Mouse (Mus musculus): ENCODE measurements at regions not wholly inside any gene's neighbourhood (a gene's known extent, or its start where the extent isn't known, plus 50 kb on each side); places are given as distances from the start of the nearest gene placed in this dataset.

DNA sequence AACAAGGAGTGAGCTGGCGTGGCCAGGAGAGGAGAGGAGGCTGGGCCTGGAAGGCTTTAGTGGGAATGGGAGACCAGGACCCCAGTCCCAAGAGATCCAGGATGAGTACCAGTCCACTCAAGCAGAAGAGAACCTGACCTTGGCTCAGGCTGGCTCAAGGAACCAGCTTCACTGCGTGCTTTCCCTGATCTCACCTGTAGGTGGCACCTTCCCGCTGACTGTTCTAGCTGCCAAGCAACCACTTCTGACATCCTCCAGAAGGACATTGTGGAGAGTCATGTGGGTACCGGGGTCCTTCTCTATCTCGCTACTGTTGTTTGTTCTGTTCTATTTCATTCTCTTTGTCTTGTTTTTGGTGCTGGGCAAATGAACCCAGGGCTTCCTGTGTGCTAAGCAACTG, 222.0 kb downstream of the Ttc32 start:
- in situ Hi-C loops (cut with MboI; ENCODE audit: low pct_ligation_motif_present, low pct_unique_long_range_greater_than_20kb, low sequenced_read_pairs) (no loop called here), dilution Hi-C loops (cut with MboI; ENCODE audit: extremely low pct_ligation_motif_present, extremely low pct_unique_long_range_greater_than_20kb, low sequenced_read_pairs) (no loop called here)
- Histone ChIP-seq H3K27ac (ENCODE audit: insufficient read depth, low read depth) (no peak overlapping the region), H3K9ac (ENCODE audit: insufficient read depth, low read depth) (no peak overlapping the region), H3K79me2 (replicated peaks; ENCODE audit: control insufficient read depth, extremely low read depth, insufficient read depth, poor library complexity, severe bottlenecking) (no peaks in the 10 kb centered on the region), H3K4me1 (ENCODE audit: control insufficient read depth in 1 of 2, insufficient read depth in 2 of 2) (peaks cover 0 to 13% of the 10 kb centered on the region in 2 experiments; a peak in 2 of 4 replicates), H3K4me2 (ENCODE audit: insufficient read depth, low read depth, poor library complexity, severe bottlenecking) (no peak overlapping the region), H3K36me3 (replicated peaks in 1 of 2; ENCODE audit: control insufficient read depth in 1 of 2, insufficient read depth in 1 of 2, low read length in 1 of 2) (no peaks in the 10 kb centered on the region), H3K9me3 (replicated peaks; ENCODE audit: low read length) (no peaks in the 10 kb centered on the region), H3K4me3 (replicated peaks in 1 of 3; ENCODE audit: low read depth in 2 of 3, low read length in 2 of 3, poor library complexity in 1 of 3) (no peak overlapping the region), H3K27me3 (replicated peaks) (no peaks in the 10 kb centered on the region)
- DNase-seq (ENCODE audit: extremely low read depth) = peak; percentile 55
- no peak for TF ChIP-seq MAZ (IDR thresholded peaks at IDR 0.05; ENCODE audit: low read depth, low read length)
- TF ChIP-seq RAD21 (IDR thresholded peaks at IDR 0.05; ENCODE audit: low read depth, low read length) = peak; percentile 72
- peak; percentile 67 for TF ChIP-seq SMC3 (IDR thresholded peaks at IDR 0.05; ENCODE audit: low read depth, low read length)
- no peak for TF ChIP-seq BHLHE40 (IDR thresholded peaks at IDR 0.05; ENCODE audit: low read depth, low read length)
- peak; percentile 55 to 76 for TF ChIP-seq CTCF (conservative IDR thresholded peaks at IDR 0.05 in 1 of 2, IDR thresholded peaks at IDR 0.05 in 1 of 2; ENCODE audit: low read depth in 2 of 2, low read length in 2 of 2)
- no peak for TF ChIP-seq UBTF (IDR thresholded peaks at IDR 0.05; ENCODE audit: low read depth, low read length)

DNA sequence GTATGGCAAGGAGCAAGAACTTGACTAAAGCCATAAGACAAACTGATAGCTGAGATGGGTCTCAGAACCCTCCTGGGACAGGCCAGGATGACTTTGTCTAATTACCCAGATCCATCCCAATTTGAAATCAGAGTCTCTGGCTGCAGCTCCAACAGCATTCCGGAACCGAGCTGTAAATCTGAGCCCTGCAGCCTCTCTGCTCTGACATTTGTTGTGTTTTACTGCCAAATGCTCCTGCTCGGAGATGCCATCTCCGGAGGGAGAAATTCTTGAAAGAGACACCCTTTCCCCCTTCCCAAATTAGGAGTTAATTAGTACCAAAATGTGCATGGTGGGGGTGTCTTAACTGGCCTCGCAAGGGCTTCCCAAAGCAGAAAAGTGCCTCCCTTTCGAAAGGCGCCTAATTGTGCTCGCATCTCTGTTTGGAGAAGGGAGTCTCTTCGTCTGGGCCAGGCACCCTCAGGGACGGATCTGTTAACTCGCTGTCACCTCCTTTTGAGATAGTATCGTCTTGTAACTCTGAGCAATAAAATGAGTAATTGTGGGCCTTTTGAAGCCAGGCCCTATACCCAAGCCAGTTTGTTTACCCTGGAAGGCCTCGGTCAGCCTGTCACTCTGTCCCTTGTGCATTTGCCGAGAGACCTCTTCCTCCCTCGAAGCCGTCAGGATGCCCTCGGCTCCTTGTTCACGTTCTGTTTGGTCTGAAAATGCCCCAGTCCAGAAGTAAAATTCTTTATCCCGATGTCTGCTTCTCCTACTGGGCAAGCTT, 223.7 kb downstream of the Ttc32 start:
- Histone ChIP-seq H3K9me3 (replicated peaks; ENCODE audit: low read length) (no peaks in the 10 kb centered on the region), H3K9ac (ENCODE audit: insufficient read depth, low read depth) (no peak overlapping the region), H3K4me2 (ENCODE audit: insufficient read depth, low read depth, poor library complexity, severe bottlenecking) (no peak overlapping the region), H3K36me3 (replicated peaks in 1 of 2; ENCODE audit: control insufficient read depth in 1 of 2, insufficient read depth in 1 of 2, low read length in 1 of 2) (no peaks in the 10 kb centered on the region), H3K27ac (ENCODE audit: insufficient read depth, low read depth) (no peak overlapping the region), H3K4me3 (replicated peaks in 1 of 3; ENCODE audit: low read depth in 2 of 3, low read length in 2 of 3, poor library complexity in 1 of 3) (no peak overlapping the region), H3K79me2 (replicated peaks; ENCODE audit: control insufficient read depth, extremely low read depth, insufficient read depth, poor library complexity, severe bottlenecking) (no peaks in the 10 kb centered on the region), H3K27me3 (replicated peaks) (no peaks in the 10 kb centered on the region), H3K4me1 (ENCODE audit: control insufficient read depth in 1 of 2, insufficient read depth in 2 of 2) (peaks cover 0 to 14% of the 10 kb centered on the region in 2 experiments; a peak in 2 of 4 replicates)
- no peak for TF ChIP-seq ZMIZ1 (IDR thresholded peaks at IDR 0.05; ENCODE audit: low read depth, low read length)
- TF ChIP-seq USF2 (conservative IDR thresholded peaks at IDR 0.05; ENCODE audit: low read depth, low read length) = no peak
- TF ChIP-seq ZKSCAN1 (IDR thresholded peaks at IDR 0.05; ENCODE audit: borderline replicate concordance, low read depth, low read length) = no peak
- TF ChIP-seq SMC3 (IDR thresholded peaks at IDR 0.05; ENCODE audit: low read depth, low read length) = no peak
- TF ChIP-seq ZNF384 (IDR thresholded peaks at IDR 0.05; ENCODE audit: low read depth, low read length) = no peak
- no peak for TF ChIP-seq SIN3A (IDR thresholded peaks at IDR 0.05; ENCODE audit: low read length)
- TF ChIP-seq POLR2AphosphoS2 (IDR thresholded peaks at IDR 0.05; ENCODE audit: low read depth, low read length) = no peak
- TF ChIP-seq JUN (IDR thresholded peaks at IDR 0.05; ENCODE audit: insufficient read depth, low read depth, low read length) = no peak
- TF ChIP-seq E2F4 (IDR thresholded peaks at IDR 0.05; ENCODE audit: insufficient replicate concordance, low read depth, low read length) = no peak
- TF ChIP-seq BHLHE40 (IDR thresholded peaks at IDR 0.05; ENCODE audit: low read depth, low read length) = no peak
- no peak for TF ChIP-seq MAX (IDR thresholded peaks at IDR 0.05; ENCODE audit: low read length)
- TF ChIP-seq IRF4 (IDR thresholded peaks at IDR 0.05; ENCODE audit: low read depth, low read length) = no peak
- no peak for TF ChIP-seq ELF1 (IDR thresholded peaks at IDR 0.05; ENCODE audit: low read depth, low read length)
- no peak for TF ChIP-seq TBP (conservative IDR thresholded peaks at IDR 0.05; ENCODE audit: low read depth, low read length)
- no peak for TF ChIP-seq KAT2A (IDR thresholded peaks at IDR 0.05; ENCODE audit: insufficient replicate concordance, low read length)
- TF ChIP-seq CTCF (conservative IDR thresholded peaks at IDR 0.05 in 1 of 2, IDR thresholded peaks at IDR 0.05 in 1 of 2; ENCODE audit: low read depth in 2 of 2, low read length in 2 of 2) = no peak
- no peak for TF ChIP-seq USF1 (IDR thresholded peaks at IDR 0.05; ENCODE audit: low read depth, low read length)
- no peak for TF ChIP-seq RAD21 (IDR thresholded peaks at IDR 0.05; ENCODE audit: low read depth, low read length)
- in situ Hi-C loops (cut with MboI; ENCODE audit: low pct_ligation_motif_present, low pct_unique_long_range_greater_than_20kb, low sequenced_read_pairs) = no loop called here
- no peak for DNase-seq (ENCODE audit: extremely low read depth)
- dilution Hi-C loops (cut with MboI; ENCODE audit: extremely low pct_ligation_motif_present, extremely low pct_unique_long_range_greater_than_20kb, low sequenced_read_pairs) = no loop called here
